Mouse (Mus musculus): ENCODE measurements at regions not wholly inside any gene's neighbourhood (a gene's known extent, or its start where the extent isn't known, plus 50 kb on each side); places are given as distances from the start of the nearest gene placed in this dataset.

DNA sequence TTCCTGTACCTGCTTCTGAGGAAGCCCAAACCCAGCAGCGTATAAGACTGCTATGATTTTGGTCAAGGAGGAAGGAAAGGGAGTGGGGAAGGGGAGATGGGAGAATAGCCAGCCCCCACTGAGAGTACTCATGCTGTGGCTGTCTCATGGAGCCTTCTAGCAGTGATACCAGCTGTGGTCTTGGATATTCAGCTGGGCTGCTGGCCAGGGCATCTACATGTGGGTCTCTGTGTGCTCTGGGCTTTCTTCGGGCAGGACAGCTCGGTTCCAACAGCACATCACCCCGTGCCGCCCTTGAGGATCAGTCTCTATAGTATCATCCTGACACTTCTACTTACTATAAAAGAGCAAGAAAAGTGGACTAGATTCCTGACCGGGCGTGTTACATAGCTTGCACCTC lies 90.6 kb upstream of the Dapk1 start:
- TF ChIP-seq CTCF (IDR thresholded peaks at IDR 0.05; ENCODE audit: extremely low read depth, insufficient read depth, low read length) (no peak), POLR2A (IDR thresholded peaks at IDR 0.05; ENCODE audit: extremely low read depth, insufficient read depth, low read length) (no peak)
